Mouse (Mus musculus): ENCODE measurements around the gene Kbtbd6. TPM values are rescaled to one million over a fixed set of nuclear protein-coding genes. Genes with fewer than 3 reads are reported as not detected.
A peak's percentile ranks its signal among the peaks of the same experiment; 100 is the strongest.

Gene Kbtbd6
- polyA plus RNA-seq, 1 experiment = 0.14 TPM

DNA sequence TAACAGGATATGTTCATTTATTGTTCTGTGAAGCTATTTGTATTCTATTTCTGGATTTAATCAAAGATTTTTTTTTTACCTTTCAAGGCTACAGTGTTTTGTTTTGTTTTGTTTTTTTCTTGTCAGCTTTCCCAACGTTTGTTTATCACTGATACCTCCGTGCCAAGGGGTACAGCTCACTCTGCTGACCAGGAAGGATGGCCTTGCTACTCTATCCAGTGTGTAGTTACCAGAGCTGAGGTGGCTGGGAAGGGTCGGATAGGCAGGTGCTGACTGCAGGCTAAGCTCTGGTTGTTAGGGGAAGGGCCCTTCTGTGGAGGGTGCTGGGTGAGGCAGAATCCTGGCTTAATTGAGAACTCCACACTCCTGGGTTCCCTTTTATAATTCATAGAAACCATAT, 38.6 kb downstream of the Kbtbd6 start:
- no peaks in the 10 kb centered on the region; the same call in 1 of the 2 replicates for H3K36me3 ChIP-seq (ENCODE audit: control insufficient read depth, insufficient read depth, low read length)
- DNase-seq = no peak
- H3K4me3 ChIP-seq (ENCODE audit: insufficient read depth, low read depth, low read length) = no peak overlapping the region
- 41% methylated on average over 3 of the region's 3 CpGs for WGBS
- H3K27me3 ChIP-seq (replicated peaks; ENCODE audit: control insufficient read depth, insufficient read depth, low read length) = no peaks in the 10 kb centered on the region
- peaks cover 33% of the 10 kb centered on the region; the same call in 1 of the 2 replicates for H3K4me1 ChIP-seq (ENCODE audit: control insufficient read depth, insufficient read depth, low read length)
- H3K27ac ChIP-seq (ENCODE audit: insufficient read depth, low read depth, low read length) = no peak overlapping the region
- no peak for TF ChIP-seq POLR2A (IDR thresholded peaks at IDR 0.05; ENCODE audit: low read depth, low read length)

DNA sequence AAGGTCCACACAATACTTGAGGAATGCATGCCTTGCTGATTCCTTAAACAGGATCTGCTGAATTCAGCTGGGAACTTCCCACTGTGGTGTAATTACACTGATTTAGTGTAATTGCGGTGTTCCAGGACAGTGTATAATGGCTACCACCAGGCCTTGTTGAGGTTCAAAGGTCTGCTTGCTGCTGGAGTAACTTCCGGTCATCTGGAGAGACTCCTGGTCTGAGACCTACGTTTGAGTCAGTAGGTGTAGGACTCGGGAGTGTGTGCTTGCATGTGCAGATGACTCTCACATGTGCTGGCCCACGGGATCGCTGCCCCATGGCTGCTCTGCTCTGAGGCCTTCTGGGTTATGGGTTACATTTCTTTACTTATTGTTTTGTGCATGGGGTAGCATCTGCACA, 42.7 kb downstream of the Kbtbd6 start:
- TF ChIP-seq POLR2A (IDR thresholded peaks at IDR 0.05; ENCODE audit: low read depth, low read length) (no peak), CTCF (conservative IDR thresholded peaks at IDR 0.05; ENCODE audit: insufficient read depth, insufficient read length, low read depth, low read length) (no peak)
- no peak overlapping the region for H3K27ac ChIP-seq (ENCODE audit: insufficient read depth, low read depth, low read length)
- DNase-seq = no peak
- H3K4me3 ChIP-seq (ENCODE audit: insufficient read depth, low read depth, low read length) = no peak overlapping the region
- H3K4me1 ChIP-seq (ENCODE audit: control insufficient read depth, insufficient read depth, low read length) = peaks cover 13% of the 10 kb centered on the region; the same call in 1 of the 2 replicates
- H3K36me3 ChIP-seq (ENCODE audit: control insufficient read depth, insufficient read depth, low read length) = no peaks in the 10 kb centered on the region; the same call in 1 of the 2 replicates
- 55% methylated on average over 6 of the region's 6 CpGs for WGBS
- no peaks in the 10 kb centered on the region for H3K27me3 ChIP-seq (replicated peaks; ENCODE audit: control insufficient read depth, insufficient read depth, low read length)

DNA sequence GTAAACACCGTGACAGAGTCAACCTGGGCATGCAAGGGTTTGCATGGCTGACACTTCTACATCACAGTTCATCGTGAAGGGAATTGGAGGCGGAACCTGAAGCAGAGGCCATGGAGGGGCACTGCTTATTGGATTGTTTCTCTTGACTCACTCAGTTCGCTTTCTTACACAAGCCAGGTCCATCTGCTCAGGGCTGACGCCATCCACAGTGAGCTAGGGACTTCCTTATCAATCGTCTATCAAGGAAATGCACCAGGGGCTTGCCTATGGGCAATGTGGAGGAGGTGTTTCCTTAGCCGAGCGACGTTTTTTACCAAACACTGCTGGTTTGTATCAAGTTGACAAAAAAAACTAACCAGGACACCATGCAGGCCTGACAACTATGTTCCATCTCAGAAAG, 47.7 kb downstream of the Kbtbd6 start:
- peaks cover 12% of the 10 kb centered on the region; the same call in 1 of the 2 replicates for H3K4me1 ChIP-seq (ENCODE audit: control insufficient read depth, insufficient read depth, low read length)
- H3K4me3 ChIP-seq (ENCODE audit: insufficient read depth, low read depth, low read length) = no peak overlapping the region
- H3K36me3 ChIP-seq (ENCODE audit: control insufficient read depth, insufficient read depth, low read length) = no peaks in the 10 kb centered on the region
- H3K27ac ChIP-seq (ENCODE audit: insufficient read depth, low read depth, low read length) = no peak overlapping the region
- no peaks in the 10 kb centered on the region for H3K27me3 ChIP-seq (replicated peaks; ENCODE audit: control insufficient read depth, insufficient read depth, low read length)
- DNase-seq = no peak
- WGBS = 74% methylated on average over 9 of the region's 9 CpGs
- no peak for TF ChIP-seq CTCF (conservative IDR thresholded peaks at IDR 0.05; ENCODE audit: insufficient read depth, insufficient read length, low read depth, low read length)
- no peak for TF ChIP-seq POLR2A (IDR thresholded peaks at IDR 0.05; ENCODE audit: low read depth, low read length)

DNA sequence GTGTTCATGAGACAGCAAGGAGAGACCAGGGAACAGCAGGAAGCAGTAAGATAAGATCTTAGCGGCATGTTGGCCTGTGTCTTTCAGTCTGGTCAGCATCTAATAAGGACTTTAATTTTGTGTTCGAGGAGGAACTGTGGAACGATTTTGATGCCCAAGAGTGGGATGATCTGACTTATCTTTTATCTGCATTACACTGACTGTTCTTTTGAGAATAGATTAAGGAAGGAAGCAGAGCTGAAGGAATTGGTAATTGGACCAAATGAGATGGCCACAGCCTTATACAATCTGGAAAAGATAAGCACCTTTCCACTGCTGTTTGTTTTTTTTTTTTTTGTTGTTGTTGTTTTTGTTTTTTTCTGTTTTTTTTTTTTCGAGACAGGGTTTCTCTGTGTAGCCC, 49.1 kb downstream of the Kbtbd6 start:
- WGBS = 69% methylated on average over 4 of the region's 4 CpGs
- Histone ChIP-seq H3K36me3 (ENCODE audit: control insufficient read depth, insufficient read depth, low read length) (no peaks in the 10 kb centered on the region), H3K4me3 (ENCODE audit: insufficient read depth, low read depth, low read length) (no peak overlapping the region), H3K27ac (ENCODE audit: insufficient read depth, low read depth, low read length) (no peak overlapping the region), H3K4me1 (ENCODE audit: control insufficient read depth, insufficient read depth, low read length) (peaks cover 11% of the 10 kb centered on the region; the same call in 1 of the 2 replicates), H3K27me3 (replicated peaks; ENCODE audit: control insufficient read depth, insufficient read depth, low read length) (no peaks in the 10 kb centered on the region)
- no peak for TF ChIP-seq POLR2A (IDR thresholded peaks at IDR 0.05; ENCODE audit: low read depth, low read length)
- no peak for TF ChIP-seq CTCF (conservative IDR thresholded peaks at IDR 0.05; ENCODE audit: insufficient read depth, insufficient read length, low read depth, low read length)
- DNase-seq = no peak

DNA sequence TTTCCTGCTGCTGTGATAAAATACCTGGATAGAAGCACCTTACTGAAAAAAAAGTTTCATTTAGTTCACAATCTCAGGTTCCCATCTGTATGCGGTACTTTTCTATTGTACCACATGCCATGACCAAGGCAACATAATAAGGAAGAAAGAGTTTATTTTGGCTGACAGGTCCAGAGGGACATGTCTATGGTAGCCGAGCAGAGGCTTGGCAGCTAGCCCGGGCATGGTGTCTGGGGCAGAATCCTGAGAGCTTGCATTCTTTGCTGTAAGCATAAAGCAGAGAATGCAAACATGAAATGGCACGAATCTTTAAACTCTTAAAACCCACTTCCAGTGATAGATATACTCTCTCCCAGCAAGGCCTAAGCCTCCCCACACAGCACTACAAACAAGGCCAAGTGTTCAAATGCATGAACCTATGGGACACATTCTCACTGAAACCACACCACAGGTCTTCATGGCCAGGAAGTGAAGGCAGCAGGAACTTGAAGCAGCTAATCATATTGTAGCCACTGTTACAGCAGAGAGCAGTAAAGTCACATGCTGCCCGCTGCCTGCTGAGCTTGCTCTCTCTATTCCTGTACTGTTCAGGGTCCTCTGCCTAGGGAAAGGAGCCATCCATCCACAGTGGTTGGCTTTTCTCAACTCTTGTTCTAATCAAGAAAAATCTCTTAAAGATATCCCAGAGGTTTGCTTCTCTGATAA, 51.9 kb downstream of the Kbtbd6 start:
- 22% methylated on average over 5 of the region's 5 CpGs for WGBS

More for the DNA sequence above, 51.9 kb downstream of the Kbtbd6 start:
- Histone ChIP-seq H3K4me3 (ENCODE audit: insufficient read depth, low read depth, low read length) (no peak overlapping the region), H3K36me3 (ENCODE audit: control insufficient read depth, insufficient read depth, low read length) (no peaks in the 10 kb centered on the region), H3K27ac (ENCODE audit: insufficient read depth, low read depth, low read length) (peak overlapping the region; percentile 73), H3K4me1 (ENCODE audit: control insufficient read depth, insufficient read depth, low read length) (peaks cover 11% of the 10 kb centered on the region; the same call in 1 of the 2 replicates), H3K27me3 (replicated peaks; ENCODE audit: control insufficient read depth, insufficient read depth, low read length) (no peaks in the 10 kb centered on the region)
- no peak for TF ChIP-seq POLR2A (IDR thresholded peaks at IDR 0.05; ENCODE audit: low read depth, low read length)
- TF ChIP-seq CTCF (conservative IDR thresholded peaks at IDR 0.05; ENCODE audit: insufficient read depth, insufficient read length, low read depth, low read length) = peak; percentile 17; the same call in 1 of the 2 replicates
- peak; percentile 83 for DNase-seq

Other genes with a start within 250 kb of the Kbtbd6 start
- not detected in 2 replicates for gene Zfp957, start 204.5 kb upstream of the Kbtbd6 start, polyA plus RNA-seq (2012; rRNA removed)
- 91.9 and 108 TPM in 2 replicates for gene Rgcc, start 150.2 kb upstream of the Kbtbd6 start, polyA plus RNA-seq (2012; rRNA removed)
- gene Naa16, start 61.1 kb upstream of the Kbtbd6 start, polyA plus RNA-seq (2012; rRNA removed) = 1.5 and 3.1 TPM in 2 replicates
- 3.2 and 4.7 TPM in 2 replicates for gene Mtrf1, start 54.1 kb upstream of the Kbtbd6 start, polyA plus RNA-seq (2012; rRNA removed)
- gene Kbtbd7, start 25.3 kb upstream of the Kbtbd6 start, polyA plus RNA-seq (2012; rRNA removed) = 4.5 and 5.0 TPM in 2 replicates
- gene Elf1, start 29.4 kb downstream of the Kbtbd6 start, polyA plus RNA-seq (2012; rRNA removed) = 15.3 and 15.4 TPM in 2 replicates
- gene Wbp4, start 29.7 kb downstream of the Kbtbd6 start, polyA plus RNA-seq (2012; rRNA removed) = 4.7 and 5.0 TPM in 2 replicates
- gene Sugt1, start 135.9 kb downstream of the Kbtbd6 start, polyA plus RNA-seq (2012; rRNA removed) = 6.8 and 10.6 TPM in 2 replicates
- 0.09 and 0.20 TPM in 2 replicates for gene Cnmd, start 210.3 kb downstream of the Kbtbd6 start, polyA plus RNA-seq (2012; rRNA removed)

Data from kidney, adult 2 months (tissue).